Mouse (Mus musculus) megakaryocyte, embryonic 14.5 days (primary cell): ENCODE data around the gene Timm44.

ENCODE experiments used
- FLI1 ChIP-seq: IDR thresholded peaks from 2 replicates; pipeline ENCODE4 v1.6.1; 2012; ENCODE audit warnings: low read length, inconsistent platforms, mixed read lengths
- GATA1 ChIP-seq: IDR thresholded peaks from 3 replicates; pipeline ENCODE4 v1.6.1; 2012; ENCODE audit warnings: mixed read lengths, low read length, inconsistent platforms, borderline replicate concordance

GRCm38 (mm10) chr8:4314852-4315251 lies 39.1 kb upstream of the Timm44 start:
- TF ChIP-seq GATA1, result no peak
- TF ChIP-seq FLI1, result no peak
